Mouse (Mus musculus) right cerebral cortex, postnatal 4 days (tissue): ENCODE results near the gene Bcl2l2.

Experiments
- DNase-seq: peaks from one replicate; pipeline ENCODE4 v3.0.0-alpha.2; 2022

The Bcl2l2 gene

DNA sequence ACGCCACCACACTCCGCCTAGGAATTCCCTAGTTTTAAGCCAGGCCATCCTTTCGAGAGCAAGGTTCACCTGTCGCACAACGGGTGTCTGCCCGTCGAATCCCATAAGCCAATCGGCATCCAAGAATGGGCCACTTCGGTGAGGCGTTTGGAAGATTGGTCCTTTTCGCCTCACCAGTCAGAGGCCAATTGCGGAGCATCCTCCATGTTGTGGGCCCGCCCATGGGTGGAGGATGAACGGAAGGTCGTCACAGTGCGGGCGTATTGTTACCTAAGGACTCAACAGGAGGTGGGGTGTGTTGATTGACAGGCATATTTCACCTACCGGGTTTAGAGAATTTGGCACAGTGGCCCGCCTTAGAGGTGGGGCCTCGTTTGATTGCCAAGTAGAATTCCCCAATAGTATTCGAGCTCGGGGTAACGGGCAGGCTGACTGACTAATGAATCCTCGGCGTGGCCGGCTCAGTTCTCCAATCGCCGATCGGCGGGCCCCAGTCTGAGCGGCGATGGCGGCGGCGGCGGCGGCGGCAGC lies 10.5 kb downstream of the Bcl2l2 start:
- peak; percentile 90 for DNase-seq

GRCm38 (mm10) chr14:54894296-54895151 lies 11.3 kb downstream of the Bcl2l2 start:
- peak; percentile 55 for DNase-seq

- no peak for DNase-seq
Measured at GRCm38 (mm10) chr14:54897445-54897844, 14.3 kb downstream of the Bcl2l2 start.

- DNase-seq, result peak; percentile 61
Measured at GRCm38 (mm10) chr14:54900383-54900782, 17.2 kb downstream of the Bcl2l2 start.

GRCm38 (mm10) chr14:54903641-54904040 lies 20.5 kb downstream of the Bcl2l2 start:
- no peak for DNase-seq

DNA sequence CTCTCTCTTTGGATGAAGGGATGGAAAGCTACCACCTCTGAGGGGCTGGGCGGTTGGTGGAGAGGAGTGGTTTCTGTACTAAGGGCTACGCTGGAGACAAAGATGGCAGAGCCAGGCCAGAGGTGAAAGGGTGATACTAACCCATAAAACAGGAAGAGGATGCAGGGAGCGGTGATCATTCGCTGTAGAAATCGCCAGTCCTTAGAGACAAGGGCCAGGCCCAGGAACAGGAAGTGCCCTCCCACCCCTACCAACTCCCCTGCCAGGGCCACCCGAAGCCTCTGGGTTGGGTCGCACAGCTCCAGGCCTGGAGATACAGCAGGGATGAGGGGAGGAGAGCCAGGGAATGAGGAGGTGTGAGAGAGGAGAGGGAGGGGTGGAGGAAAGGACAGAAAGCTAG lies 25.5 kb downstream of the Bcl2l2 start:
- DNase-seq, result no peak

DNA sequence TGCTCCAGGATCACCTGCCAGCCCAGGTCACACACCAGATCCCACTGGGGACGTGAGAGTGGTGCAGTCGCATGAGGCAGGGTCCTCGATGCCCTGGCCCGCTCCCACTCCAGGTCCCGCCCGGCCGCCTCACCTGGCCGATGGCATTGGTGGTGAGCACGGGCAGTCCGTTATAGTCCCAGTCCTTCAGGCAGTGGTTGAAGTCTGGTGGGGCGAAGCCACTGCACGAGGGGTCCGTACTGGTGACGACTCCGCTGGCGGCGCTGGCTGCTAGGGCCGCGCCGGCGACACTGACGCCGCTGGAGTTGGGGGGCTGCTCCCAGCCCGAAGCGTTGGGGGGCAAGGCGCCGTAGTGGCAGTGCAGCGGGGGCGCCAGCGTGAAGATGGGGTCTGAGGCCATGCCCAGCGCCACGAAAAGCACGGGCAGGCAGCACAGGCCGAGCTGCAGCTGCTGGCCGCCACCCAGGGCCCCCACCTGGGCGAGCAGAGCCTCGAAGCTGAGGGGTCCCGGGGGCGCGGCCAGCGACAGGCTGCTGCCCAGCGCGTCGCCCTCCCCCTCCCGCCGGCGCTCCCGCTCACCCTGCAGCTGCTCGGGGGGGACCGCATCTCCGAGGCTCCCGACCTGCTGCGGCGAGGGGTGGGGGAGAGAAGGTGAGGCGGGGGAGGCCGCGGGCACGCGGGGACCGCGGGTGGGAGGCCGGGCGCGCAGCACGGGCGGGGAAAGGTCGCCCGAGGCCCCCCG lies 29.1 kb downstream of the Bcl2l2 start:
- DNase-seq, result peak; percentile 58

- peak; percentile 80 for DNase-seq
Measured at GRCm38 (mm10) chr14:54912886-54913285, 29.7 kb downstream of the Bcl2l2 start, which contains the start of gene Slc22a17. Slc22a17 (minus strand) TSS chr14:54913132.

DNA sequence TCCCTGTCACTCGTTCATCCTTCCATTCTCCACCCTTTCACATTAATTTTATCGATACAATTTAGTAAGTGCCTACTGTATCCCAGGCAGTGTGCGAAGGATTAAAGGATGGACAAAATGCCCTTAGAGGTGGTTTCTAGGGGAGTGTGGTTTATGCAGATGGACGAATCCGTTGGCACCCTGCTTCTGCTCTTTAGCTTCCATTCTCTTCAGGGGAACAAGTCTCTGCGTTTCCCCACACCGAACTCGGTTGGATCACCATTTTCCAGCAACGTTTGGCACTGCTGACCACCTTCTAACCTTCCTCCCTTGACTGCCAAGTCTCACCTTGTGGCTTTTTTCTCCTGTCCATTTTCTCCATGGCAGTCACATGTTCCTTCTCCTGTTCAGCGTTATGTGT lies 30.2 kb downstream of the Bcl2l2 start:
- DNase-seq, result no peak

GRCm38 (mm10) chr14:54920076-54920685 lies 37.0 kb downstream of the Bcl2l2 start:
- DNase-seq, result no peak

GRCm38 (mm10) chr14:54924641-54925348 lies 41.6 kb downstream of the Bcl2l2 start:
- DNase-seq, result no peak

GRCm38 (mm10) chr14:54925349-54926342 lies 42.5 kb downstream of the Bcl2l2 start, which contains the start of gene Efs:
Efs (minus strand) TSS chr14:54926126.
- DNase-seq, result peak; percentile 51

DNA sequence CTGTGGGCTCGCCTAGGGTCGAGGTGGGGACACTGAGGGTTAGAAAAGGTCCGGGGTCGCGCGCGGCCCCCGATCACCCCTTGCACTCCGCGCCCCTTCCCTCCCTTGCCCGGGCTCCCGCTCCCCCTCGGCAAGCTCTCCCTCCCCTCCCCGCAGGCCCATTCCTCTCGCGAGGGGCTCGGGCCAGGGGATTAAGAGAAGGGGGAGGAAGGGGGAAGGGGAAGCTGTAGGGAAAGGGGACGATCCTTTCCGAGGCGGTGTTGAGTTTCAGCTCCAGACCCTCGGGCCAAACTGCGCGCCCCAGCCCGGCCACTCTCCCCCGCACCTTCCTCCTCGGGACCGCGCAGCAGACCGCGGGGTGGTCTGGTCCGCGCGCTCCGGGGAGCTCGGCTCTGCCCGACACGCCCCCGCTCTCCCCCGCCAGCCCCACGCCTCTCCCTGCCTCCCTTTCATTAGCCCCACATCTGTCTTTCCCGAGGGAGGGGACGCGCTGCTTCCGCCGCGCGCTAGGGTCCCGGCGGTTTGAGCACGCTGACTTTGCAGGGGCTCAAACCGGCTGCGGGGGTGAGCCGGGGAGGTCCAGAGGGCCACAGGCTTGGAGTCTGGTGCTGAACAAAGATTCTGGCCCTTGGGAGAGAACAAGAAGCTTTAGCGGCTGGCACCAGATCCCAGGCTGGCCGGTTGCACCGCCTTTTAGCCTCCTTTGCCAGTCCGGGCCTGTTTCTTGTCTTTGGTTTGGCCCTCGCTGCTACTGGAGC lies 43.4 kb downstream of the Bcl2l2 start:
- peak; percentile 63 for DNase-seq

GRCm38 (mm10) chr14:54927296-54927695 lies 44.1 kb downstream of the Bcl2l2 start:
- no peak for DNase-seq

DNA sequence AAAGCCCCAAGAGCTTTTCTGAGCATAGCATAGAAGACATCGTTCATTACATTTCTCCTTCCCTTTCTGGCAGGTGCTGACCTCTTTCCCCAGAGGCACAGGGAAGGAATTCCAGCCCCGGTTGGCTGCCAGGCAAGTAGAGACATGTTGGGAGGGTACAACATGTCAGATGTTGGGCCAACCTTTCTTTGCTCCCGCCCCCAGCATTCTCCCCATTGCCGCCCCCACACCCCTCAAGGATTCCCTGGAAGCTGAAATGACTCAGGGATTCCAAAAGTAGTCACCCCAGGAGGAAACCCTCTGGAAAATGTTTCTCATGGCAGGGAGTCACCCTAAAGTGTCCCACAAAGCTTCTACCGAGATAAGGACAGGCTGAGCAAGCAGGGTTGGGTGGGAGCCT lies 46.6 kb downstream of the Bcl2l2 start:
- DNase-seq, result no peak

DNA sequence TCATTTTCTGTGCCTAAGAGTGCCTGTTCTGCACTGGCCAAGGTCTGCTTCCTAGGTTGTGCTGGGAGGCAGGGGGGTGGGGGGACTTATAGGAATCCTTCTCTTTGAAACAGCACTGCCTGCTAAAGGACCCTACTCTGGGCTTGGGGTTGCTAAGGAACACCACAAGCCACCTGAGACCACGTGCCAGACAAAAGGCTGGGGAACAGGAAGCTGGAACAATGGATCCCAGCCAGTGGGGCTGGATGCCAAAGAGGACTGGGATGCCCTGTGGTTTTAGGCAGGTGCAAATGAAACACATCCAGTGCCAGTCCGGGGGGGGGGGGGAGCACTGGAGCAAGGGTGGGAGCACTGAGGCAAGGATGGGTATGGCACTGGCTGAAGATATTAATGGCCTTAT lies 47.3 kb downstream of the Bcl2l2 start:
- no peak for DNase-seq

GRCm38 (mm10) chr14:54932645-54933150 lies 49.5 kb downstream of the Bcl2l2 start, which contains the start of gene Il25:
Il25 (plus strand) TSS chr14:54932695.
- DNase-seq, result no peak

DNA sequence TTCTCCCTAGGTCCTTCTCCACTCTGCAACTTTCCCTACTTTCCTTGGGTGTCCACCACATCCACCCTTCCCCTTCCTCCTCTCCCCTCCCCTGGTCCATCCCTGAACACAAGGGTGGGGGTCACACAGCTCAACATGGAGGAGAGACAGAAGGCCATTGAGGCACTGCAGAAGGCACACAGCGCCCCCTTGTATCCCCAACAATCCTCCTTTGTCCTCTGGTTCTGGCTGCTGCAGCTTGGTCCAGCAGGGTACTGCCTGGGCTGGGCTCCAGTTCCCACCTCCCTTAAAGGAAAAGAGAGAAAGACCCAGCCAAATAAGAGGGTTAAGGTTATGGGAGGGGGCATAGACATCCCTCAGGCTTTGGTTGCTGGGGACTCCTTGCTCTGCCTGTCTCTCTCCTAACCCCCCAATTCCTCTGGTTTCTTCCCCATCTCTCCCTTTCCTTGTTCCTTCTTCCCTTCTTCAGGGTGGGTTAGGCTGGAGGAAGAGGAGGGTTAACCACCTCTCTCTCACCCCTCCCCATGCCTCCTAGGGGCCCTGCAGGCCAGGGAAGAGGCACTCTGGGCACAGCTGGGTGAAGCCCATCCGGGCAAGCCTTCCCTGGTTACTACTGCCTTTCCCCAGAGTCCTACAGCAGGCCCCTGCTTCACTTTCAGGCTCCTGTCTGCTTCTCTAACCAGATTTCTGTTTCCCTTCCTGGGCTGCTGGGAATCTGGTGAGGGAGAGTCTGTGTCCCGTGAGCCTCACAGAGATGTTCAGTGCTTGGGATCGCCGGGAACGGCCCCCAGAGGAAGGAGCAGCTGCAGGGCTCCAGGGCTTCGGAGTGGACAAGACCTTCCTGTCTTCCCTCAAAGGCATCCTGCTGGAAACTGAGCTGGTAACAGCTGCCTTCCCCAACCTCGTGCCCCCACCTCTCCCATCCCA lies 53.0 kb downstream of the Bcl2l2 start, which contains the start of gene Cmtm5:
Gene Cmtm5, plus strand, starts transcription at position 358 of the 927 bp plus-strand sequence.
- peak; percentile 58 for DNase-seq

- no peak for DNase-seq
Measured at GRCm38 (mm10) chr14:54936831-54937160, 53.6 kb downstream of the Bcl2l2 start.
